Mouse (Mus musculus) intestine, embryonic 16.5 days (tissue): ENCODE results near the gene Nmnat1. TPM values are rescaled to one million over a fixed set of nuclear protein-coding genes. Genes with fewer than 3 reads are reported as not detected.
A peak's percentile ranks its signal among the peaks of the same experiment; 100 is the strongest.

ENCODE experiments used
- ATAC-seq: fragments of 200-750 bp; cut with Nextera tagmentation; 2 replicates; pipeline ENCODE4 v1.8.0; 2017; ENCODE audit warnings: moderate TSS enrichment, moderate library complexity
- H3K27ac ChIP-seq: fragments of 300-500 bp; sonication (generic); 2 replicates; pipeline ENCODE4 v1.5.1; 2014; ENCODE audit warnings: mild to moderate bottlenecking, low read length
- H3K27me3 ChIP-seq: fragments of 300-500 bp; sonication (generic); replicated peaks from 2 replicates; pipeline ENCODE4 v1.6.1; 2014; ENCODE audit warnings: low read length, control low read depth, mixed read lengths; ENCODE audit not compliant: control insufficient read depth, insufficient read depth
- H3K36me3 ChIP-seq: fragments of 300-500 bp; sonication (generic); 2 replicates; pipeline ENCODE4 v1.6.1; 2014; ENCODE audit warnings: low read length, control low read depth; ENCODE audit not compliant: control insufficient read depth, insufficient read depth
- H3K4me1 ChIP-seq: fragments of 300-500 bp; sonication (generic); 2 replicates; pipeline ENCODE4 v1.6.1; 2014; ENCODE audit warnings: low read length, control low read depth, mixed read lengths; ENCODE audit not compliant: control insufficient read depth, insufficient read depth
- H3K4me2 ChIP-seq: fragments of 300-500 bp; sonication (generic); 2 replicates; pipeline ENCODE4 v1.6.1; 2014; ENCODE audit warnings: low read depth, low read length, control low read depth
- H3K4me3 ChIP-seq: fragments of 300-500 bp; sonication (generic); 2 replicates; pipeline ENCODE4 v1.5.1; 2014; ENCODE audit warnings: mild to moderate bottlenecking, low read length
- H3K9ac ChIP-seq: fragments of 300-500 bp; sonication (generic); 2 replicates; pipeline ENCODE4 v1.6.1; 2014; ENCODE audit warnings: low read depth, low read length
- H3K9me3 ChIP-seq: fragments of 300-500 bp; sonication (generic); 2 replicates; pipeline ENCODE4 v1.6.1; 2016; ENCODE audit warnings: low read length, control low read depth; ENCODE audit not compliant: control insufficient read depth
- WGBS: fragments of 180-500 bp; shearing (Covaris S2); extraction: QIAGEN DNeasy Blood & Tissue Kit; methylation state at CpG from one replicate; pipeline ENCODE4 v1.1.7; 2014; 5-methylcytosine and 5-hydroxymethylcytosine counted together
- polyA plus RNA-seq: library from polyadenylated mRNA; unstranded; fragments of >200 nt; fragmentation: Nextera tagmentation; extraction: Ambion mirVana; gene quantifications from 2 replicates; pipeline ENCODE4 v1.2.1, GENCODE M21; 2015

Gene Nmnat1
- polyA plus RNA-seq, 1 experiment from 2014 or later: 14.7 TPM

GRCm38 (mm10) chr4:149496612-149497011 lies 11.6 kb upstream of the Nmnat1 start:
- Histone ChIP-seq H3K9ac (no peak overlapping the region), H3K27ac (no peak overlapping the region), H3K4me2 (no peak overlapping the region), H3K9me3 (no peaks in the 10 kb centered on the region), H3K36me3 (peaks cover 8% of the 10 kb centered on the region; the same call in 1 of the 2 replicates), H3K4me1 (no peaks in the 10 kb centered on the region), H3K27me3 (no peaks in the 10 kb centered on the region), H3K4me3 (no peak overlapping the region)
- WGBS: 84% methylated on average over 2 of the region's 2 CpGs
- no peak for ATAC-seq

- Histone ChIP-seq H3K9me3 (no peaks in the 10 kb centered on the region), H3K27ac (no peak overlapping the region), H3K4me2 (no peak overlapping the region), H3K9ac (no peak overlapping the region), H3K4me1 (0 out of 2 replicates have a peak, but pooled peaks cover 4% of the 10 kb centered on the region), H3K27me3 (no peaks in the 10 kb centered on the region), H3K4me3 (no peak overlapping the region), H3K36me3 (peaks cover 8% of the 10 kb centered on the region; the same call in 1 of the 2 replicates)
- WGBS: 99% methylated on average over 3 of the region's 3 CpGs
- ATAC-seq: no peak
Measured at GRCm38 (mm10) chr4:149491151-149491550, 6.1 kb upstream of the Nmnat1 start.

GRCm38 (mm10) chr4:149489415-149490240 lies 4.6 kb upstream of the Nmnat1 start:
- Histone ChIP-seq H3K4me3 (no peak overlapping the region), H3K27ac (peak overlapping the region; percentile 81), H3K9ac (no peak overlapping the region), H3K4me2 (peak overlapping the region; percentile 12; the same call in 1 of the 2 replicates), H3K36me3 (peaks cover 6% of the 10 kb centered on the region; the same call in 1 of the 2 replicates), H3K9me3 (no peaks in the 10 kb centered on the region), H3K4me1 (0 out of 2 replicates have a peak, but pooled peaks cover 4% of the 10 kb centered on the region), H3K27me3 (no peaks in the 10 kb centered on the region)
- 76% methylated on average over 14 of the region's 14 CpGs for WGBS
- peak; percentile 86 for ATAC-seq

- Histone ChIP-seq H3K4me3 (no peak overlapping the region), H3K4me2 (no peak overlapping the region), H3K9ac (no peak overlapping the region), H3K9me3 (no peaks in the 10 kb centered on the region), H3K4me1 (peaks cover 4% of the 10 kb centered on the region; the same call in 1 of the 2 replicates), H3K36me3 (peaks cover 3% of the 10 kb centered on the region; the same call in 1 of the 2 replicates), H3K27me3 (no peaks in the 10 kb centered on the region), H3K27ac (no peak overlapping the region)
- 92% methylated on average over 12 of the region's 12 CpGs for WGBS
- no peak for ATAC-seq
Measured at GRCm38 (mm10) chr4:149487729-149488128, 2.7 kb upstream of the Nmnat1 start.

- ATAC-seq: no peak
- WGBS: 1% methylated on average over 10 of the region's 10 CpGs
- no peaks in the 10 kb centered on the region for H3K27me3 ChIP-seq
- H3K36me3 ChIP-seq: no peaks in the 10 kb centered on the region
- H3K4me2 ChIP-seq: peak overlapping the region; percentile 78
- no peaks in the 10 kb centered on the region for H3K9me3 ChIP-seq
- peaks cover 4% of the 10 kb centered on the region; the same call in 1 of the 2 replicates for H3K4me1 ChIP-seq
- H3K9ac ChIP-seq: peak overlapping the region; percentile 71
- peak overlapping the region; percentile 84 for H3K4me3 ChIP-seq
- peak overlapping the region; percentile 86 for H3K27ac ChIP-seq
Measured at GRCm38 (mm10) chr4:149485825-149486206, 814 bp upstream of the Nmnat1 start.

- Histone ChIP-seq H3K4me1 (peaks cover 4% of the 10 kb centered on the region; the same call in 1 of the 2 replicates), H3K4me3 (peak overlapping the region; percentile 84), H3K9me3 (no peaks in the 10 kb centered on the region), H3K27ac (peak overlapping the region; percentile 20; the same call in 1 of the 2 replicates), H3K9ac (peak overlapping the region; percentile 71), H3K36me3 (no peaks in the 10 kb centered on the region), H3K4me2 (peak overlapping the region; percentile 78), H3K27me3 (no peaks in the 10 kb centered on the region)
- ATAC-seq: 0 out of 2 replicates have a peak, but pooled peaks have one; percentile 0
- 53% methylated on average over 3 of the region's 3 CpGs for WGBS
Measured at GRCm38 (mm10) chr4:149484566-149484965, 436 bp downstream of the Nmnat1 start.

- no peak within 1 kb of the TSS for H3K4me2 ChIP-seq
- no peak within 1 kb of the TSS for H3K27ac ChIP-seq
- ATAC-seq: no peak
- WGBS: 89% methylated on average over 11 of the region's 11 CpGs
- no peak within 1 kb of the TSS for H3K9ac ChIP-seq
- no peaks in the 10 kb centered on the region for H3K4me1 ChIP-seq
- H3K27me3 ChIP-seq: no peaks in the 10 kb centered on the region
- peaks cover 9% of the 10 kb centered on the region; the same call in 1 of the 2 replicates for H3K36me3 ChIP-seq
- no peaks in the 10 kb centered on the region for H3K9me3 ChIP-seq
- no peak within 1 kb of the TSS for H3K4me3 ChIP-seq
Measured at GRCm38 (mm10) chr4:149477078-149477477, 7.9 kb downstream of the Nmnat1 start, which contains the start of gene Tmem274. Gene Tmem274 (plus strand): TSS chr4:149477378.

GRCm38 (mm10) chr4:149475096-149475495 lies 9.9 kb downstream of the Nmnat1 start:
- H3K4me2 ChIP-seq: no peak overlapping the region
- 63% methylated on average over 7 of the region's 7 CpGs for WGBS

GRCm38 (mm10) chr4:149469557-149469956 lies 15.4 kb downstream of the Nmnat1 start:
- Histone ChIP-seq H3K9me3 (no peaks in the 10 kb centered on the region), H3K27me3 (no peaks in the 10 kb centered on the region), H3K27ac (no peak overlapping the region), H3K4me3 (no peak overlapping the region), H3K4me2 (no peak overlapping the region), H3K9ac (no peak overlapping the region), H3K36me3 (peaks cover 9% of the 10 kb centered on the region), H3K4me1 (no peaks in the 10 kb centered on the region)
- WGBS: 94% methylated on average over 3 of the region's 3 CpGs
- ATAC-seq: no peak

More at GRCm38 (mm10) chr4:149475096-149475495, 9.9 kb downstream of the Nmnat1 start:
- Histone ChIP-seq H3K27ac (no peak overlapping the region), H3K36me3 (peaks cover 9% of the 10 kb centered on the region), H3K27me3 (no peaks in the 10 kb centered on the region), H3K4me3 (no peak overlapping the region), H3K9ac (no peak overlapping the region), H3K9me3 (no peaks in the 10 kb centered on the region), H3K4me1 (no peaks in the 10 kb centered on the region)
- ATAC-seq: no peak
